Mouse (Mus musculus) liver, embryonic 13.5 days (tissue): ENCODE measurements around the gene Lrrn2. TPM values are rescaled to one million over a fixed set of nuclear protein-coding genes. Genes with fewer than 3 reads are reported as not detected.

ENCODE experiments used
- ATAC-seq: fragments of 200-750 bp; cut with Nextera tagmentation; 2 replicates; pipeline ENCODE4 v1.8.0; 2017; ENCODE audit warnings: low read depth, mild to moderate bottlenecking, moderate number of reproducible peaks, moderate library complexity
- DNase-seq: peaks from one replicate; pipeline ENCODE4 v3.0.0; 2022
- H3K27ac ChIP-seq: fragments of 300-500 bp; sonication (generic); 2 replicates; pipeline ENCODE4 v1.5.1; 2015; ENCODE audit warnings: moderate library complexity, mild to moderate bottlenecking, inconsistent platforms
- H3K27me3 ChIP-seq: fragments of 300-500 bp; sonication (generic); 2 replicates; pipeline ENCODE4 v1.6.1; 2015; ENCODE audit warnings: mild to moderate bottlenecking, inconsistent platforms
- H3K36me3 ChIP-seq: fragments of 300-500 bp; sonication (generic); 2 replicates; pipeline ENCODE4 v1.6.1; 2015; ENCODE audit warnings: mild to moderate bottlenecking, inconsistent platforms
- H3K4me1 ChIP-seq: fragments of 300-500 bp; sonication (generic); replicated peaks from 2 replicates; pipeline ENCODE4 v1.6.1; 2015; ENCODE audit warnings: inconsistent platforms
- H3K4me2 ChIP-seq: fragments of 300-500 bp; sonication (generic); 2 replicates; pipeline ENCODE4 v1.6.1; 2015; ENCODE audit warnings: inconsistent platforms, mild to moderate bottlenecking, moderate library complexity
- H3K4me3 ChIP-seq: fragments of 300-500 bp; sonication (generic); replicated peaks from 2 replicates; pipeline ENCODE4 v1.5.1; 2015; ENCODE audit warnings: mild to moderate bottlenecking, inconsistent platforms
- H3K9ac ChIP-seq: fragments of 300-500 bp; sonication (generic); 2 replicates; pipeline ENCODE4 v1.6.1; 2015; ENCODE audit warnings: mild to moderate bottlenecking, inconsistent platforms
- H3K9me3 ChIP-seq: fragments of 300-500 bp; sonication (generic); replicated peaks from 2 replicates; pipeline ENCODE4 v1.6.1; 2016; ENCODE audit warnings: inconsistent platforms
- WGBS: fragments of 180-500 bp; shearing (Covaris S2); methylation state at CpG from one replicate; pipeline ENCODE4 v1.1.7; 2015; ENCODE audit not compliant: insufficient replicate concordance; 5-methylcytosine and 5-hydroxymethylcytosine counted together
- polyA plus RNA-seq: library from polyadenylated mRNA; unstranded; fragments of >200 nt; fragmentation: Nextera tagmentation; extraction: Ambion mirVana; gene quantifications from 2 replicates; pipeline ENCODE4 v1.2.1, GENCODE M21; 2015

The Lrrn2 gene
- polyA plus RNA-seq, 1 experiment from 2014 or later: 0.09 TPM

DNA sequence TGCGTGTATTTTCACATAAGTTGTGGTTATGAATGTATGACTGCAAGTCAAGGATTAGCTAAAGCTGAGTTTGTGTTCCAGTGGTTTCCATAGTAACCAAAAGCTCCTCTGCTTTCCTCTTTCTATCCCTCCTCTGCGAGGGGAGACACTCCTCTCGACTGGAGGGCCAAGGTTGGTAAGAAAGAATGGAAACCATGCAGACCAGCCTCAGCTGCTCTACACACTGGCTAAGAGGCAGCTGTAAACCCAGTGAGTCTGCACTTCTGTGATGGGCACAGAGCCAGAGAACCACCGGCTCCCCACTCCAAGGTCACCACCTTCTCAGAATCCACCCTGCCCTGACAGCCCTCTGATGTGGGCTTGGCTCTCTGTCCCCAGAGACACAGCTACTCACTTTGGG, 28.3 kb upstream of the Lrrn2 start:
- H3K4me1 ChIP-seq: no peaks in the 10 kb centered on the region
- H3K4me3 ChIP-seq: no peak overlapping the region
- H3K9ac ChIP-seq: no peak overlapping the region
- ATAC-seq (no peak), DNase-seq (no peak)
- WGBS: 51% methylated on average over 4 of the region's 4 CpGs
- no peak overlapping the region for H3K4me2 ChIP-seq
- no peaks in the 10 kb centered on the region for H3K36me3 ChIP-seq
- H3K27me3 ChIP-seq: no peaks in the 10 kb centered on the region
- no peaks in the 10 kb centered on the region for H3K9me3 ChIP-seq
- H3K27ac ChIP-seq: no peak overlapping the region

DNA sequence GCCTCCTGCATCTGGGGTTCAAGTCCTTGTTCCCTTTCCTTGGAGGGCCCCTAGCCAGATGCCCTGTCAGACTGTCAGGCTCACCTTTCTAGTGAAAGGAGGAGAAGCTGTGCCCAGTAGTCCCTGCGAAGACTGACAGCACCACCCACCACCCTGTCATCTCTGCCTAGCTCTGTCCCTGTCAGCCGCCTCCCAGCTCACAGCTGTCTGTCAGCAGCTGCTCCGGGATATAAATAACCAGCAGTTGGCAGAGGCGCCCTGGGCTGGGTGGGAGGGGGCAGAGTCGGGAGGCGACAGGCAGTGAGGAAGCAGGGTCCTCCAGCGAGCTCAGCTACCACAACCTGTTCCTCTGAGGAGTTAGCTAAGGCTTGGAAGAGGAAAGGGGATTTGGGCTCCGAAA, 26.8 kb upstream of the Lrrn2 start:
- Histone ChIP-seq H3K4me2 (no peak overlapping the region), H3K4me3 (no peak overlapping the region), H3K27ac (no peak overlapping the region), H3K9me3 (no peaks in the 10 kb centered on the region), H3K27me3 (no peaks in the 10 kb centered on the region), H3K4me1 (no peaks in the 10 kb centered on the region), H3K36me3 (no peaks in the 10 kb centered on the region), H3K9ac (no peak overlapping the region)
- ATAC-seq: no peak
- DNase-seq: no peak
- 15% methylated on average over 8 of the region's 8 CpGs for WGBS

DNA sequence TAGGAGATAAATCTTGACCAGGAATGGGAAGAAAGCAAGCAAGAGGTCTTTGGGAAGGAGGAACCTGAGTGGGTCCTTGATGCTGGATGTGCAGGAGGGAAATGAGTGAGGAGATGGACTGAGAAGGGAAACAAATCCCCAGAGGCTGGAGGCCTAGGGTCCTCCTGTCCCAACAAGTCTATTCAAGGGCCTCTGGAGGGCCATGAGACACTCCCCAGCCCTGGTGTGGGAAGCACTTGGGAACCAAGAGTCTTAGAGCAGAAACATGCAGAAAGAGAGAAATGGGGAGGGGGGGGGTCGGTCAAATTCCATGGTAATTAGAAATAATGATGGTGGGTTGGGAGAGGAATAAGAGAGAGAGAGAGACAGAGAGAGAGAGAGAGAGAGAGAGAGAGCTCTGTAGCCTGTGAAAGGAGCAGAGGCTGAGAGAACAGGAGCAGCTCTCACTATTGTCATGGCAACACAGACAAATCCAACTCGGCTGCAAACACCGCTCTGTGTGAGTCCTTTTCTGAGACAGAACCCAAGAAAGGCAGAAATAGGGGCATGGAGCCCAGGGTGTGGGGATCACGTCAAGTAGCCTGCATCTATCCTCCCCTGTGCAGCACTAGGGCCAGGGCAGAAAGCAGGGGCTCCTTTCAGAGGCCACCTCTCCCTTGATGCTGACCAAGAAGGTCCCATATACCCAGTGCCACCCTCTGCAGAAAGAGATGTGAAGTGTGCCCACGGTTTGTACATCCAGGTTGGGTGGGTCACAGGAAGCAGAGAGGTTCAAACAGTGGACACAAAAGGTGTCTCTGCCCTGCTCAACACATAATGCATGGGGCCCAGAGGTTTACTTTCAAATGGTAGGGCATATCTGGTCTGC, 21.3 kb upstream of the Lrrn2 start:
- DNase-seq (no peak), ATAC-seq (no peak)
- H3K4me2 ChIP-seq: no peak overlapping the region
- H3K9me3 ChIP-seq: no peaks in the 10 kb centered on the region
- 49% methylated on average over 5 of the region's 5 CpGs for WGBS
- no peak overlapping the region for H3K4me3 ChIP-seq
- H3K9ac ChIP-seq: no peak overlapping the region
- no peak overlapping the region for H3K27ac ChIP-seq
- H3K36me3 ChIP-seq: no peaks in the 10 kb centered on the region
- H3K27me3 ChIP-seq: no peaks in the 10 kb centered on the region
- no peaks in the 10 kb centered on the region for H3K4me1 ChIP-seq

DNA sequence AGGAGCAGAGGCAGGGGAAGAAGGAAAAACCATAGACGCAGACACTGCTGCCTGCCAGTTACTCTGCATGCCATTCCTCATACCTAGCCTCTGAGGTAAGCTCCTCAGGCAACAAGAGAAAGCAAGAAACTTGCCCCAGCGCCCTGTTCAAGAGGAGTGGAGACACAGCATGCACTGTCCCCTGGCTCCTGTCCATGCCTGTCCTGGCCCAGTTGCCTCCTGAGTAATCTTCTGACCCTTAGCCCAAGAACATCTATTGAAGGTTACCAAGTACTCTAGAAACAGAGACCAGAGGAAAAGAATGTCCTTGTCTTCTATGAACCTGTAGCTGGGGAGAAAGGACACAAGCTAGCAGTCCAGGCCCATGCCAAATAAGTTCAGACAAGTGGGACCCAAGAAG, 15.9 kb upstream of the Lrrn2 start:
- Histone ChIP-seq H3K9me3 (no peaks in the 10 kb centered on the region), H3K4me2 (no peak overlapping the region), H3K9ac (no peak overlapping the region), H3K4me3 (no peak overlapping the region), H3K27ac (no peak overlapping the region), H3K27me3 (no peaks in the 10 kb centered on the region), H3K36me3 (no peaks in the 10 kb centered on the region), H3K4me1 (no peaks in the 10 kb centered on the region)
- ATAC-seq (no peak), DNase-seq (no peak)
- 57% methylated on average over 2 of the region's 2 CpGs for WGBS

DNA sequence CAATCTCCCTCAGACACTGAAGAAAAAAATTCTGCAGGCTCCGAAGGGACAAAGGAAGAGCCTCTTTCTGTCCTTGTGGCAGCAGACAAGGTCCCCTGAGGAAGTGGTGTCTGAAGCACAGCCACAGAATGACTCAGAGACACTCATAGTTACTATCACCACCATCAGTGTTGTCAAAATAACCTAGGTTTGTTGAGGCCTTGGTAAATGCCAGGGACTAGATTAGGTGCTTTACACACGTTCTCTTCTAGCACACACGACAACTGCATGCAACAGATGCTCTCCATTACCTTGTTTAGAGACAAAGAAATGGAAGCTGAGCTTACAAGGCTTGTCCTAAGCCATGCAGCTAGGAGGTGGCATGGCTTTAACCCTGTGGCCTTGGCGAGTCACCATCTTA, 14.5 kb upstream of the Lrrn2 start:
- 33% methylated on average over 4 of the region's 4 CpGs for WGBS
- Histone ChIP-seq H3K4me2 (no peak overlapping the region), H3K36me3 (no peaks in the 10 kb centered on the region), H3K27me3 (no peaks in the 10 kb centered on the region), H3K4me3 (no peak overlapping the region), H3K4me1 (no peaks in the 10 kb centered on the region), H3K27ac (no peak overlapping the region), H3K9ac (no peak overlapping the region), H3K9me3 (no peaks in the 10 kb centered on the region)
- DNase-seq: no peak
- no peak for ATAC-seq

DNA sequence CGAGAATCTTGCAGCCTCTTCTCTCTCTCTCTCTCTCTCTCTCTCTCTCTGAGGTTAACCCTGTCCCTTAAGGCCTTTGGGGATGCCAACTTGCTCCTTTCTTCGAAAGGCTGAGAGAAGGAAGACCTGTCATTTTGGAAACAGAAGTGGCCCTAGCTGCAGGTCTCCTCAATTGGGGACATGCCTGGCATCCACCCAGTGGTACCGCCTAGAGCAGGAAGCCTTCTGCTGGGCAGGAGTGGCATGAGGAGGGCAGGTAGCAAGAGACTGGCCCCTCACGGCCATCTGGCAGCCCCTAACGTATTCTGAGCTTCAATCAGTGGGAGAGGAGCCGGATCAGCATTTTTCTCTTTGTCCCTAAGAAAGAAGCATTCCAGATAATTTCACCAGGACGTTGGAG, 9.7 kb upstream of the Lrrn2 start:
- no peak overlapping the region for H3K9ac ChIP-seq
- H3K4me1 ChIP-seq: no peaks in the 10 kb centered on the region
- H3K27ac ChIP-seq: no peak overlapping the region
- WGBS: 41% methylated on average over 7 of the region's 7 CpGs
- no peak for DNase-seq
- no peak for ATAC-seq
- no peaks in the 10 kb centered on the region for H3K9me3 ChIP-seq
- H3K27me3 ChIP-seq: 0 out of 2 replicates have a peak, but pooled peaks cover under 1% of the 10 kb centered on the region
- no peaks in the 10 kb centered on the region for H3K36me3 ChIP-seq
- H3K4me3 ChIP-seq: no peak overlapping the region
- H3K4me2 ChIP-seq: no peak overlapping the region

DNA sequence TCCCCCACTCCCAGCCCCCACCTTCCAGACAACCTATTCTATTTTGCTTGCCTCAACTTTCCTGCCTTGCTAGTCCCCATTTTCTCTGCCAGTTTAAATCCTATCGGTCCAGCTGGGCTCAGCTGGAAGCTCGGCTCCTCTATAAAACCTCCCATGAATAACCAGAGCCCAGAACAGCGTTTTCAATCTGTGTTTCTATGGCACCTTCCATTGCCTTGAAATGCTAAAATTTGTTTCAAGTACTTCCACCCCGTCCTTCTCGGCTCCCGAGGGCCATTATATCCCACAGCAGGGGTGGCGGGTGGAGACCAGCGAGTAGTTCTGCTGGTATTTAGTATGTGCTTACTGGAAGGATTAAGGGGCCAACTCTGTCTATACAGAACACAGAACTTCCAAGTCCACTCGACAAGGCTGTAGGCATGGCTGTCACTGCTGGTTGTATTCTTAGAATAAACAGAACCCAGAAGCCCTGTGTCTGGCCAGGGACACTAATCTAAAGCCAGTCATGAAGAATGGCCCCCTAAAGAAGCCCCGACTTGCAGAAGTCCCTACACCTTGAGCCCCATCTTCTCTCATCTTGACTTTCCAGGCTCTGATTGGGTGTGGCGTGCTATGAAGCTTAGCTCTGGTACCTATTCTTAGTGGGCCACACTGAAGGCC, 992 bp upstream of the Lrrn2 start:
- Histone ChIP-seq H3K36me3 (no peaks in the 10 kb centered on the region), H3K27me3 (peaks cover 66% of the 10 kb centered on the region), H3K4me1 (peaks cover 3% of the 10 kb centered on the region; the same call in 1 of the 2 replicates), H3K4me2 (no peak overlapping the region), H3K27ac (no peak overlapping the region), H3K9ac (no peak overlapping the region), H3K4me3 (no peak overlapping the region), H3K9me3 (no peaks in the 10 kb centered on the region)
- DNase-seq (no peak), ATAC-seq (no peak)
- WGBS: 29% methylated on average over 11 of the region's 11 CpGs

DNA sequence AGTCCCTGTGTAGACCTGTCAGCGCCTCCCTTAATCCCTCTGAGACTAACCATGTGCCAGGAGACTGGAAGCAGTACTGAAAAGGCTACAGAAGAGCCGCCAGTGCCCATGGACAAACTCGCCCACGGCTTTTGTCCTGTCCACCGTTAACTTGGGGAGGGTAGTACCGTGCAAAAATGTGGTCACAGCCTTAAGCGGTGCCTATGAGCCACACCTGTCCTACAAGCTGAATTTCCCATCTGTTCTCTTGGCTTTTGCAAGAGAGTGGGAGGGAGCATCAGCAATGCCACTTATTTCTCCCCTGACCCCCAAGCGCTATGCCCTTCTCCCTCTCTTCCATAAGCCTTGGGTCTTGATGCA, 292 bp upstream of the Lrrn2 start:
- ATAC-seq (no peak), DNase-seq (no peak)
- no peak overlapping the region for H3K9ac ChIP-seq
- no peaks in the 10 kb centered on the region for H3K36me3 ChIP-seq
- H3K27me3 ChIP-seq: peaks cover 71% of the 10 kb centered on the region
- H3K4me3 ChIP-seq: peak overlapping the region; percentile 46; the same call in 1 of the 2 replicates
- H3K27ac ChIP-seq: no peak overlapping the region
- peak overlapping the region; percentile 64 for H3K4me2 ChIP-seq
- 9% methylated on average over 8 of the region's 8 CpGs for WGBS
- peaks cover 3% of the 10 kb centered on the region; the same call in 1 of the 2 replicates for H3K4me1 ChIP-seq
- H3K9me3 ChIP-seq: no peaks in the 10 kb centered on the region

DNA sequence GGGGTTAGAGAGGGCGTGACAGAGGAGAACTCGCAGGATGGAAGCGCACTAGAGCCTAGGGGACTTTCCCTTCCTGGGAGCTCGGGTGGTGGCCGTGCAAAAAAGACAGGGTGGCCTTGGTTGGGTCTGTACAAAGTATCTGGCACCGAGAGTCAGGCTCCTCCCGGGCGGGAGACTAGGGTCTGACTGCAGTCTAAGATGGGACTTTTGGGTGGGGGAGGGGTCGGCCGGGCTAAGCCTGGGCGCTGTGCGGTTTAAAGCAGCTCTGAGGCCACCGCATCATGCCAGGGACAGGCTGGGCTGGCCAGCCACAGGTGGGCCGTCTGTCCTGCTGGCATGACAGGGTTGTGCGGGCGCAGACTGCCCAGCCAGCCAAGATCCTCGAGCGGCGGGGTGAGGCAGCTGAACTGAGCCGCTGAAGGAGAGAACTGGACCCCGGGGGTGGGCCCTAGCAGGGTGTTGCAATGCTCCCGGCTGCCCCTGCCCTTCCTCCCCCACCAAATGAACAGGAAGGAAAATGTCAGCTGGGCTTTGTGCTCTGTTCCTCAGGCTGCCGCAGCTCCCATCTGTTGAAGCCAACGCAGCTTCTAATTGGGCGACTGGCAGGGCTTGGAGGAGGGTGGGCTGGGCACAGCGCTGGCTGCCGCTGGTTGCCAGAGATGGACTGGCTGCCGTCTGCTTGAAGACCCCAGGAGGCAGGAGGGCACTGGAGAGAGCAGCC, 1.1 kb downstream of the Lrrn2 start:
- Histone ChIP-seq H3K4me3 (peak overlapping the region; percentile 46), H3K4me1 (peaks cover 3% of the 10 kb centered on the region; the same call in 1 of the 2 replicates), H3K9me3 (no peaks in the 10 kb centered on the region), H3K27me3 (peaks cover 66% of the 10 kb centered on the region), H3K27ac (no peak overlapping the region), H3K36me3 (no peaks in the 10 kb centered on the region), H3K9ac (no peak overlapping the region), H3K4me2 (peak overlapping the region; percentile 64)
- ATAC-seq (no peak), DNase-seq (no peak)
- WGBS: under 1% methylated on average over 28 of the region's 28 CpGs

DNA sequence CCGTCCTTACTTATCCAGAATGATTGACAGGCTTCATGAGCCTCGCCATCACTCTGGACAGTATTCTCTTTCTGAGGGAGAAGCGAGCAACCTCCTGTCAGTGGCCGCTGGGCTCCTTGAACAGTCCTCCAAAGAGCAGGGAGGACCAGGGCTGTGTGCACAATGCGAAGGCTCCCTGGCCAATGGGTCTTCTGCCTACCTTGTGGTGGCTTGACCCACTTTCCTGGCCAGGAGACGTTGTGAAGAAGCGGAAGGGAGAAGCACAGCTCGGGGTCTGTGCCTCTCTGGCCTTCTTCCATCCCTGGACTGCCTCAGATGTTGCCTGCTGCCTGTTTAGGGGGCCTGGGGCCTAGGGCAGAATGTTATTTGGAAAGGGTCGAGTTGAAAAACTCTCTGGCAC, 1.8 kb downstream of the Lrrn2 start:
- Histone ChIP-seq H3K4me1 (peaks cover 3% of the 10 kb centered on the region; the same call in 1 of the 2 replicates), H3K4me2 (peak overlapping the region; percentile 64; the same call in 1 of the 2 replicates), H3K9ac (no peak overlapping the region), H3K36me3 (no peaks in the 10 kb centered on the region), H3K27me3 (peaks cover 66% of the 10 kb centered on the region), H3K9me3 (no peaks in the 10 kb centered on the region), H3K27ac (no peak overlapping the region), H3K4me3 (no peak overlapping the region)
- no peak for ATAC-seq
- WGBS: 30% methylated on average over 9 of the region's 9 CpGs
- DNase-seq: no peak

DNA sequence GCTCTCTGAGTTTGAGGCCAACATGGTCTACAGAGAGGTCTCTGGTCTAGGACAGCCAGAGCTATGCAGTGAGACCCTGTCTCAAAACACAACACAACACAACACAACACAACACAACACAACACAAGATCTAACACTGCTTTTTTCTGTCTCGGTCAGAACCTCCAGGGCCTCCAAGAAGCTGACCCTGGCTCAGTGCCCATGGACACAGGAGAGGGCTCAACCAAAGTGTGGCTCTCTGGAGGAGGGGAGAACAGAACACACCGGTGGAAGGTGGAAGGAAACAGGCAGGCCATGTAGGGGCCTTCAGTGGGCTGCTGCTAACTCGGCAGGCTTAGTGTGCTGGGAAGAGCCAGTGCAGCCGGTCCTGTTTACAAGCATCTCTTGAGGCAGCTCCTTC, 5.6 kb downstream of the Lrrn2 start:
- no peak overlapping the region for H3K4me3 ChIP-seq
- peaks cover 32% of the 10 kb centered on the region for H3K27me3 ChIP-seq
- ATAC-seq (no peak), DNase-seq (no peak)
- H3K36me3 ChIP-seq: no peaks in the 10 kb centered on the region
- no peak overlapping the region for H3K4me2 ChIP-seq
- H3K27ac ChIP-seq: no peak overlapping the region
- H3K4me1 ChIP-seq: peaks cover 3% of the 10 kb centered on the region; the same call in 1 of the 2 replicates
- no peak overlapping the region for H3K9ac ChIP-seq
- H3K9me3 ChIP-seq: no peaks in the 10 kb centered on the region
- 45% methylated on average over 4 of the region's 4 CpGs for WGBS
